Mouse (Mus musculus): ENCODE data around the gene Arhgap18.

The Arhgap18 gene

DNA sequence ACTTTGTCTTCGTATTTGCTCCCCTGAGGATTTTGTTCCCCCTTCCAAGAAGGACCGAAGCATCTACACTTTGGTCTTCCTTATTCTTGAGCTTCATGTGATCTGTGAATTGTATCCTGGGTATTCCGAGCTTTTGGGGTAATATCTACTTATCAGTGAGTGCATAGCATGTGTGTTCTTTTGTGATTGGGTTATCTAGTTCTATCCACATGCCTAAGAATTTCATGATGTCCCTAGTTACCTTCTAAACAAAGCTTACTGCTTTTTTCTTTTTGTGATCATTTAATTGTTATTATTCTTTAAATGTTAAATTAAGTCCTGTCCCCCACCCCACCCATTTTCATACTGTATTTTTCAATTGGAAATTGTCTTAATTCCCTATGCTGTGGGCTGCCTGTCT, 78.8 kb downstream of the Arhgap18 start:
- DNase-seq (ENCODE audit: low spot score): no peak

DNA sequence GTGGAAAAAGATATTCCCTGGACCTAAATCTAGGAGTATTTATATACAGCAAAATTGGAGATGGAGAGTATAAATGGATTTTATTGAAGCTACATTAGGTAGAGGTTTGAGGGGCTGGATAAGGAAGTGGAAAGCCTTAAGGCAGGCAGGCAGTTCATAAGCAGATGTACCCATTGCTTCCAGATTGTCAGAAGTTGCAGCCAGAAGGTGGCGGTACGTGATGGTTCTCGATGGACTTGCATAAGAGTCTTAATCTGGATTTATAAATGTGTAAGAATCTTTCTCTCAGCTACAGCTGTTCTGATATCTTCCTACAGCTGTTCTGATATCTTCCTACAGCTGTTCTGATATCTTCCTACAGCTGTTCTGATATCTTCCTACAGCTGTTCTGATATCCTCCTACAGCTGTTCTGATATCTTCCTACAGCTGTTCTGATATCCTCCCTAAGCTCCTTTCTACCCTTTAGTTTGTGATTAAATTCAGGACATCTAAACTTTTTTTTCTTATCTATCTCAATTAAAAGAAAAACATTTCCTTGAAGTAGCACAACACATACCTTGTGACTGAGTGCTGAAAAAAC, 79.5 kb downstream of the Arhgap18 start:
- no peak for DNase-seq (ENCODE audit: low spot score)

- DNase-seq (ENCODE audit: low spot score): no peak
Measured at GRCm38 (mm10) chr10:26833393-26833792, 80.2 kb downstream of the Arhgap18 start.

GRCm38 (mm10) chr10:26849311-26849710, 96.1 kb downstream of the Arhgap18 start:
- no peak for DNase-seq (ENCODE audit: low spot score)

- no peak for DNase-seq (ENCODE audit: low spot score)
Measured at GRCm38 (mm10) chr10:26849854-26850253, 96.6 kb downstream of the Arhgap18 start.

DNA sequence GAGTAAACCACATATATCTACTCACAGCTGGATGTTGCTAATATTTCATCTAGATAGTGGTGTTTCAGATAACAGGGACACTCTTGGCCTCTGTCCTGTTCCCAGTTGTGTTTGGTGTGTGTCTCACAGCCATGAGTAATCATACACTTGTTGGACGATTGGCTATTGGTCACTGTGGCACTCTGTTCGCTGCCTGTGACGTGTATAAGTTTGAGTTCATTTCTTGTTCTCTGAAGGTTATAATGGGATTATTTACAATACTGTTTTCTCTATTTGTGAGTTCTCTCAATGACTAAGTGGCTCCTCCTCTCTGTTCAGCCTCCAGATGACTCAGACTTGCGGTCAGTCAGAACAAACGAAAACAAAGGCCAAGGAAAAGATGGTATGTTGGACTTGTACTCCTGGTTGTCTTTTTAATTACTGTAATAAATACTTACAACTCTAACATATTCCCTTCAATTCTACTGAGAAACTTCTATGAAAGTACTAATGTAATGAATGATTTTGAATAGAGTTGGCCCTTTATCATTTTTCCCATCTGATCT, 101.4 kb downstream of the Arhgap18 start:
- DNase-seq (ENCODE audit: low spot score): no peak

- no peak for DNase-seq (ENCODE audit: low spot score)
Measured at GRCm38 (mm10) chr10:26855851-26856535, 102.8 kb downstream of the Arhgap18 start.

DNA sequence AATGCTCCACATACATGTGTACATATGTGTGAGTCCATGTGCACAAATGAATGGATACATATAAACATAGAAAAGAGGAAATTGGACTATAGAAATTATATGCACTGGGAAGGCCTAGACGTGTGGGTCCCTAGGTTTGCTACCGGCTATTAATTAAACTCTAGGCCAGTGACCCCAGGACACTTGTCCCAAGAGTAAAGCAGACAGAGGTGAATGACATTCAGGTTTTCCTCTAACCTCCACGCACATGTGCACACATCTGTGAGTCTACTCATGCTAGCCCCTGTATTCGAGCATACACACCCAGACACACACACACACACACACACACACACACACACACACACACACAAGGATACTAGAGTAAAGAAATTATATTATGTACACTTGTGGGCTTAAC, 104.4 kb downstream of the Arhgap18 start:
- DNase-seq (ENCODE audit: low spot score): no peak

- DNase-seq (ENCODE audit: low spot score): no peak
Measured at GRCm38 (mm10) chr10:26858537-26858936, 105.3 kb downstream of the Arhgap18 start.

DNA sequence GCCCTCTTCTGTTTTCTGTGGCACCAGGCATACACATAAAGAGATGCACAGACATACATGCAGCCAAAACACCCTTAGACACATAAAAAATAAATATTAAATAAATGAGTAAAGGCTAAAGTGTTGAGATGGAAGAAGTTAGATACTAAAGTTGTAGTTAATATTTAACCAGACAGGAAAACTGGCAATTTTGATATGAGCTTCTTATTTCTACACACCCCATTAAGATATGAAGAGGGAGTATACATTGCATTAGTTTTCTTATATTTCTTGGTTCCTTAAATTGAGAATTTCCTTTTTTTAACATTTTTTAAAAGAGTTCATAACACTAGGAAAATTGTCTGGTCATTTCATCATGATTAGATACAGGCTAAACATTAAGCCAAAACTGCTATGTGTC, 108.0 kb downstream of the Arhgap18 start:
- no peak for DNase-seq (ENCODE audit: low spot score)

- no peak for DNase-seq (ENCODE audit: low spot score)
Measured at GRCm38 (mm10) chr10:26862207-26862606, 109.0 kb downstream of the Arhgap18 start.

GRCm38 (mm10) chr10:26863982-26864381, 110.8 kb downstream of the Arhgap18 start:
- no peak for DNase-seq (ENCODE audit: low spot score)

GRCm38 (mm10) chr10:26870802-26871201, 117.6 kb downstream of the Arhgap18 start:
- DNase-seq (ENCODE audit: low spot score): no peak

- DNase-seq (ENCODE audit: low spot score): no peak
Measured at GRCm38 (mm10) chr10:26877309-26877708, 124.1 kb downstream of the Arhgap18 start.

- no peak for DNase-seq (ENCODE audit: low spot score)
Measured at GRCm38 (mm10) chr10:26878924-26879600, 125.8 kb downstream of the Arhgap18 start.

DNA sequence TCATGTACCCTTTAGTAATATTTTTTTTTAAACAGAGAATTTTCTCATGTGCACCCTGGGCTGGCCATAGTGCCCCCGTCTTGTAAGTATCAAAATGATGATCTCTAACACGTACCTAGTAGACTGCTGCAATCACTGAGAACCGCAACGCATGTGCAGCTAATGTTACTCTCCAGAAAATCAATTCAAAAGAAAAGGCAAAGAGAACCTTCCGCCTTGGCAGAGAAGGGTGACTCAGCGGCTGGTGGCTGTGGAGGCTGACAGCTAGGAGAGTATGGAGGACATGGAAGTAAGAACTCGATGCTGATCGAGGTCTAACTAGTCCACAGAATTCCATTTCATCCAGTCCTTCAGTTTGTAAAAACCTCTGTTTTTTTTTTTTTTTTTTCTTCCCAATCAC, 131.7 kb downstream of the Arhgap18 start:
- no peak for DNase-seq (ENCODE audit: low spot score)

GRCm38 (mm10) chr10:26889226-26889625, 136.0 kb downstream of the Arhgap18 start:
- no peak for DNase-seq (ENCODE audit: low spot score)

DNA sequence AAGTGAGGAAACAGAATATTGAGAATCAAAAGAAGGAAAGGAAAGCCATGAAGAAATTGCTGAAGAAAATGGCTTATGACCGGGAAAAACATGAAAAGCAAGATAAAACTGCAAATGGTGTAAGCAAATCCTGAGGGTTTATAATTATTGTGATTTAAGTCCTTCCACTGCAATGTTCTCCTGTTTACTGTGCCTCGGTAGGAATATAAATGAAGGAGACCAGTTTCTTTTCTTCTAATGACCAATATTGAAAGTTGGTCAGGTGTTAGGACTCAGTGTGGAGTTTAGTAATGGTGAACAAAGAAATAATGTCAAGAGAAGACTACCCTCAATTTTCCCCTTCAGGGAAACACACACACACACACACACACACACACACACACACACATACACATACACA, 136.5 kb downstream of the Arhgap18 start:
- DNase-seq (ENCODE audit: low spot score): no peak

- no peak for DNase-seq (ENCODE audit: low spot score)
Measured at GRCm38 (mm10) chr10:26890269-26890955, 137.2 kb downstream of the Arhgap18 start.

- no peak for DNase-seq (ENCODE audit: low spot score)
Measured at GRCm38 (mm10) chr10:26893091-26893490, 139.9 kb downstream of the Arhgap18 start.

DNA sequence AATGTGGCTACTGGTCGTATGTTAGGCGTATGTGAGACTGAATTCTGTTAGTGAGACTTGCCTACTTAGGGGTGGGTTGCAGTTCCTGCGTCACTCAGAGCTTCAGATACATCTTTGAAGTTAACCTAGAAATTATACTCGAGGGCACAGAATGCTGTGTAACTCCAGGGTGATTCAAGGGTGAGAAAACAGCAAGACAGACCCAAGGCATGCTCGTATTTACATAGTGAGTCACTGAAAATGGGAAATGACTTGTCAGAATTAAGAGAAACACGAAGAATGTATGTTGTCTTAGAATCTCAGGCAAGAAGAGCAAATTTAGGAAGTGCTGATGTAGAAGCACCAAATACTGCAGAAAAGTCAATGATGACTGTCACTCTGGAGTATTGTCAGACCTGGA, 142.5 kb downstream of the Arhgap18 start:
- no peak for DNase-seq (ENCODE audit: low spot score)

DNA sequence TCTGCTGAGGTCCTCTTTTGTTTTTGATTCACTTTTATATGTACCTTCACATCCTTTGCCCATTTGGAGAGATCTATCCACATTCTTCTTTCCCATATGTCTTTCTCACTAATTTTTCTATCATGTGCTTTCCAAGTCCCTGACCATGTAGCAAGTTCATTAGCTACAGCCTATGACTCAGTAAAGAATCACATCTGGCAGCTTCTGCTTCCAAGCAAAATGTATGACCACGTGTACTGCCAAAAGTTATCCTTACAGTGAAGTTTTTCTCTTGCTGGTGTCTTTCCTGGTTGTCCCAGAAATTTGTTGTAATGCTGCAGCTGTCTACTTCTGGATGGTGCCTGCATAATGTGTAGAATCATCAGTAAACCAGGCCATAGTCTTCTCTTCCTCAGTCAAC, 147.2 kb downstream of the Arhgap18 start:
- DNase-seq (ENCODE audit: low spot score): no peak

DNA sequence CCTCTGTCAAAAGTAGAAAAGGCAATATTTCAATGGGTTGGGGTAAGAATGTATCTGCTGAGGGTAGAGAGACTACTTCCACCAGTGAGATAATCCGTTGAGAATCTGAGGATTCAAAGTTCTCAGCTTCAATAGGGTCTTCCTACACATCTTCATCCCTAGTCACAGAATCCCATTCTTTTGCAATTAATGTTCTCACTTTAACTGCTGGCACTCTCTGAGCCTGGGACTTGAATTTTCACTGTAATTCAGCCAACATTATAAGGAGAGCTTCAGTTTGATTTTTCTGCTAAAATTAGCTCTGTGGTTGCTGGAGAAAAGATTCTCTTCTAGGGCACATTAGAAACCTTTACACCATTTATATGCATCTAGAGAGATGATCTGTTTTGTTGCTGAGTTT, 150.6 kb downstream of the Arhgap18 start:
- no peak for DNase-seq (ENCODE audit: low spot score)

Data from left cerebral cortex, adult 11 months (tissue).